Mouse (Mus musculus) cerebellum, adult (tissue): ENCODE measurements at regions not wholly inside any gene's neighbourhood (a gene's known extent, or its start where the extent isn't known, plus 50 kb on each side); places are given as distances from the start of the nearest gene placed in this dataset.
"Not testable (repeated sequence)": the region's sequence is repeated elsewhere in the genome, so short reads cannot be mapped to it uniquely, and the experiment has no call there.

ENCODE experiments used
- ATAC-seq: cut with Nextera tagmentation; 2 replicates; pipeline ENCODE4 v1.9.2; 2017; ENCODE audit warnings: mild to moderate bottlenecking, moderate library complexity, mixed read lengths; ENCODE audit not compliant: insufficient number of reproducible peaks, low FRiP score, low TSS enrichment

DNA sequence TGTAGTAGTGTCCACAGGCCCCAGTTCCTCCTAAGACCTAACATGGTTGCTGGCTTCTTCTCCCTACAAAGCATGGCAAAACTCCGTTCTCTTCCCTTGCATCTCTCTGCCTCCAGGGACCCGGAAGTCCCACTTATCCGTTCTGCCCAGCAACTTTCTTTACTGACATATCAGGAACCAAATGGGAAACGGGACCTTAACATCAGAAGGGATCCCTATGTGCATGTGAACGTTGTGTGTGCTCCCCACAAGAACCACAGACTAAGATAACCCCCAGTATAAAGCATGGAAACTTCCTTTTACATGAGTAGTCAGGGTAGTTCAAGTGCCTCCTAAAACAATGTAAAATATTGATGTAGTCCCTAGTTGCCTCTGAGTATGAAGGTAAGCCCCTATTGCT lies 61.6 kb downstream of the Zxdb start:
- no peak for ATAC-seq

GRCm38 (mm10) chrX:94788331-94788920 lies 64.1 kb downstream of the Zxdb start:
- no peak for ATAC-seq

GRCm38 (mm10) chrX:94796845-94797244 lies 72.5 kb downstream of the Zxdb start:
- peak; percentile 57; the same call in 1 of the 2 replicates for ATAC-seq

GRCm38 (mm10) chrX:94797348-94798182 lies 73.2 kb downstream of the Zxdb start:
- peak; percentile 59; the same call in 1 of the 2 replicates for ATAC-seq

- 0 out of 2 replicates have a peak, but pooled peaks have one; percentile 16 for ATAC-seq
Observed at GRCm38 (mm10) chrX:94798183-94798619, 73.8 kb downstream of the Zxdb start.

- not testable (repeated sequence) for ATAC-seq
Observed at GRCm38 (mm10) chrX:94812760-94813159, 88.4 kb downstream of the Zxdb start.

DNA sequence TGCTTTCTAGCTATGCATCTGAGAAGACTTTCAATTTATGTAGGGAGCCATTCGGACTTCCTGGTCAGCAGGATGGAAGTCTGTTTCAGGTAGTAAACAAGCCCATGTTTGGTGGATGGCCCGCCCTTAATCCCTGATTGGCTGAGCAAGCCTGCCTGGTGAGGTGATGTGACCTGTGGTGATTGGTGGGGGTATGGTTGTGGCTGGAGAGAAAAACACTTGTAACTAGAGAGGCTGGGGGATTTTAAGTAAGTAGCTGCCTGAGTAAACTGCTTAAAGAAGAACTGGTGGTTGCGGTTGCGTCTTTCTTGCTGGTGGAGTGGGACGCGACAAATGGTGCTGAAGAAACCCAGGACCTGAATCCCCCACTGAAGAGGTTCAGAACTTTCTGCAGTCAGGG lies 103.2 kb downstream of the Zxdb start:
- not testable (repeated sequence) for ATAC-seq

GRCm38 (mm10) chrX:94844110-94844779 lies 119.9 kb downstream of the Zxdb start:
- peak; percentile 94 for ATAC-seq

GRCm38 (mm10) chrX:94849549-94849948 lies 125.2 kb downstream of the Zxdb start:
- not testable (repeated sequence) for ATAC-seq

GRCm38 (mm10) chrX:94857501-94857900 lies 133.1 kb downstream of the Zxdb start:
- no peak for ATAC-seq

DNA sequence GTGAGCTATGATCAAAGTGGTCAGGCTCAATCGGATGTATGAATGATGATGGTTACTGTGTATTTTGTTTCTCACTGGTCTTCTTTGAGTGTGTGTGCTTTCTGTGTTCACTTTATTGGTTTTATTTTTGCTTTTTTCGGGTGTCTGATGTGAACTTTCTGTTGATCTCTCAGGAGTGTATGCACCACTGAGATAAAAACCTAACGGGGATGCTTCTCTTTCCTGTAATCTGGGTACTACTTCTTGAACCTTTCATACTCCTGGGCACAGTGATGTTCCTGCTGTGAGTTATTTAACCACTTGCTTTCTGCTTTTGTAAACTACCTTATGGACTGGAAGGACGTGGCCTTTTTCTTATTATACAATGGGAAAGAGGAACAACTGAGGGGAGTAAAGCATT lies 133.6 kb downstream of the Zxdb start:
- ATAC-seq = no peak

DNA sequence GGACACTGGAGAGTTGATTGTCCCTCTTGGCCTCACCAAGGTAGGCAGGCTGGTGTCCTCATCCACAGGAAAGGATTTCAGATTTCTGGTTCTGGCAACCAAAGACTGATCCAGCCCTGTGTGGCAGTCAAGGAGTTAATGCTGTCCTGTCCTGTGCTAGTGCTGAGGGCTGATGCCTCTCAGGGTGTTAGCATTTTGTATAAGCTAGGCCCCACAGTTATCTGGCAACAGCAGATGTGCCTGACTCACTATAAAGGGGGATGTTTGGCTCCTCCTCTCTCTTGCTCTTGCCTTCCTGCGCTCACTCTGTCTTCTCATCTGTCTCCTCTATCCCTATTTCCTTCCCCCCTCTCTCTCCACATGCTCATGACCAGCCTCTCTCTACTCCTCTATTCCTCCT lies 138.8 kb downstream of the Zxdb start:
- no peak for ATAC-seq

GRCm38 (mm10) chrX:94865531-94866502 lies 141.4 kb downstream of the Zxdb start:
- ATAC-seq = peak; percentile 100

DNA sequence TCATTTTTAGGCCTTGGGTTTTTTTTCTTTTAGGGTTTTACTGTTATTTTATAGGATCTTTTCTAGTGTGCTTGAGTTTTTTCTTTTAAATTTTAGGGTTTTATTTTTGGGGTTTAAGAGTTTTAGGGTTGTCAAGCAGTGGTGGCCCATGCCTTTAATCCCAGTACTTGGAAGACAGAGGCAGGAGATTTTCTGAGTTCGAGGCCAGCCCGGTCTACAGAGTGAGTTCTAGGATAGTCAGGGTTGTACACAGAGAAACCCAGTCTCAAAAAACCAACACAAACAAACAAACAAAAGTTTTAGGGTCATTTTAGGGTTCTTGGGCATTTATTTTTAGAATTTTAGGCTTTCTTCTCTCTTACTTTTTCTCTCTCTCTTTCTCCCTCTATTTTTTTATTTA lies 142.9 kb downstream of the Spin4 start:
- not testable (repeated sequence) for ATAC-seq
